Mouse (Mus musculus) liver, adult 2 months (tissue): ENCODE results near the gene Itpr2.

ENCODE experiments used
- CTCF ChIP-seq: fragments of 200-500 bp; IDR thresholded peaks from 2 replicates; pipeline ENCODE4 v1.5.1; 2011; ENCODE audit warnings: low read depth, low read length, control low read depth
- POLR2A ChIP-seq: fragments of 200-500 bp; IDR thresholded peaks from 2 replicates; pipeline ENCODE4 v1.6.1; 2011; ENCODE audit warnings: low read length, control low read depth; ENCODE audit not compliant: insufficient read depth; ENCODE audit errors: extremely low read depth

DNA sequence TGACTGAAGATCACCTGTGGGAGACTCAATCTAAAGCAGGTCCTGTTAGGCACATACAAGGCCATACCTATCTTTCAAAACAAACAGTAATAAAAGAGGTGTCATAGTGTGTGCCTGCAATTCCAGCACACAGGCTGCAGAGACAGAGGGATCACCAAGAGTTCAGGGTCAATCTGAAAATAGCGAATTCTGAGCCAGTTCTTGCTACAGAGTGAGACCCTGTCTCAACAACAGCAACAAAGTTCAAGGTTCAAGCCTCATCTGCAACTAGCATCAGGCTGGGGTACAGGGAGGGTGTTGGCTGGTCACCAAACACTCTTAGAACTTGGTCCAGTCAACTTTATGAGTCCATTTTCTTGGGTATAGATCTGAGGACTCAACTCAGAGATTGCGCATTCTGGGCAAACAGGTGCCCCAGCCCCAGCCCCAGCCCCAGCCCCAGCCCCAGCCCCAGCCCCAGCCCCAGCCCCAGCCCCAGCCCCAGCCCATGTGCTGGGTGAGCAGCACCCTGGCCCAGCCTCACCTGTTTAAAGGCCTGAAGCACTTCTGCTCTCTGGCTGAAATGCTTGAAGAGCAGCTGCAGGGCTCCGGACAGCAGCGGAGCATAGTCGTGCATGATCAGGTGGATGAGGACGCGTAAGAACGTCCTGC, 155.4 kb downstream of the Itpr2 start:
- TF ChIP-seq CTCF, result no peak
- no peak for TF ChIP-seq POLR2A
